Mouse (Mus musculus) hindbrain, embryonic 10.5 days (tissue): ENCODE data around the gene Cit. TPM values are rescaled to one million over a fixed set of nuclear protein-coding genes. Genes with fewer than 3 reads are reported as not detected.

Experiments used
- DNase-seq: peaks from one replicate; pipeline ENCODE4 v3.0.0-alpha.2; 2017; ENCODE audit warnings: low spot score
- H3K27ac ChIP-seq: fragments of 300-500 bp; sonication (generic); 2 replicates; pipeline ENCODE4 v1.5.1; 2016; ENCODE audit warnings: mild to moderate bottlenecking, moderate library complexity
- H3K27me3 ChIP-seq: fragments of 300-500 bp; sonication (generic); 2 replicates; pipeline ENCODE4 v1.6.1; 2016; ENCODE audit warnings: mild to moderate bottlenecking; ENCODE audit not compliant: poor library complexity, insufficient read depth, severe bottlenecking
- H3K36me3 ChIP-seq: fragments of 300-500 bp; sonication (generic); 2 replicates; pipeline ENCODE4 v1.6.1; 2016; ENCODE audit warnings: mild to moderate bottlenecking, moderate library complexity
- H3K4me1 ChIP-seq: fragments of 300-500 bp; sonication (generic); replicated peaks from 2 replicates; pipeline ENCODE4 v1.6.1; 2016; ENCODE audit warnings: mild to moderate bottlenecking
- H3K4me3 ChIP-seq: fragments of 300-500 bp; sonication (generic); 2 replicates; pipeline ENCODE4 v1.5.1; 2016; ENCODE audit warnings: mild to moderate bottlenecking, moderate library complexity
- H3K9me3 ChIP-seq: fragments of 300-500 bp; sonication (generic); 2 replicates; pipeline ENCODE4 v1.6.1; 2016; ENCODE audit warnings: mild to moderate bottlenecking, moderate library complexity
- WGBS: fragments of 180-500 bp; shearing (Covaris S2); methylation state at CpG from one replicate; pipeline ENCODE4 v1.1.7; 2016; 5-methylcytosine and 5-hydroxymethylcytosine counted together
- polyA plus RNA-seq: library from polyadenylated mRNA; unstranded; fragments of >200 nt; fragmentation: Nextera tagmentation; extraction: Ambion mirVana; gene quantifications from 2 replicates; pipeline ENCODE4 v1.2.1, GENCODE M21; 2016

The Cit gene
- polyA plus RNA-seq, 1 experiment from 2014 or later = 40.4 TPM

- H3K4me1 ChIP-seq = no peaks in the 10 kb centered on the region
- no peak overlapping the region for H3K4me3 ChIP-seq
- 73% methylated on average over 9 of the region's 9 CpGs for WGBS
- H3K9me3 ChIP-seq = no peaks in the 10 kb centered on the region
- H3K27me3 ChIP-seq = no peaks in the 10 kb centered on the region
- no peak overlapping the region for H3K27ac ChIP-seq
- no peak for DNase-seq
- H3K36me3 ChIP-seq = peaks cover 84% of the 10 kb centered on the region
Measured at GRCm38 (mm10) chr5:115897036-115897435, 52.0 kb downstream of the Cit start.

DNA sequence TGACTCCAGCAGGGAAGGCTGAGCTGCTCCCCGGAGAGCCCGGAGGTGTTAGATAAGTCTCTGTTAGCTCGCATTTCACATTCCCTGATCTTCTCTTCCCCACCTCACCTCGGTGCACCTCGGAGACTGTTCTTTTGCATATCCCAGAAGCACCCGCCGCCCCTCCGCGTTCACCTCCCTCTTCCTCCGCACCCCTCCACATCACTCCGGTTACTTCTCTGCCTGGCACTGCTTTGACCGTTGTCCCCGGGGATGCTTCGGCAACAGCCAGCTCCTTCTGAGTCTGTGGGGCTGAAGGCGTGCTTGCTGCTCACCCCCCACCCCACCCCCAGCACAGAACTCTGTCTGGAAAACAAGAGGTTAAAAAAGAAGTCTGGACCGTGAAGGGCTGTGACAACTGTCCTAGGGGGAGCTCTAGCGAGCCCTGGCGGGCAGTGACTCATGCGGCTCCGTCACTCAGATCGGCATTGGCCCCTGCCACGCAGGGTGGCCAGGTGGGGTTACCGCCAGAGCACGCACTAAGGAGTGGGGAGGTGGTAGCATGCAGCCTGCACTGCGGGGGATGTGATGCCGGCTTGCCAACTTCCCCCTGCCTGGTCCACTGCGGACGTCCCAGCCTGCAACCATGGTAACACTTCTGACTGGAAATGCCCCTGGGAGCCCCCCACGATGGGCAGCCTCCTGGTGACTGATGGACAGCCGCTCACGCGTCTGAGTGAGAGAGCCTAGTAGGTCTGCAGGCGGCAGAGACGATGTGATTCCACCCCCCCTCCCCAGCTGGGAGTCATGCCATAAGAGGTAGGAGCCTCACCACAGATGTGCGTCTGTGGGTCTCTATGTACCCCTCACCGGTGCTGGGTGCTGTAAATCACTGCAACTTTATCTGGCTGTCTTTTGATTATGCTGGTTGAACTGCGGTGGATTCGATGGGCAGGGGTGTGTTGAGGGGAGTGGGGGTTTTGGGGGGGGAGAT lies 62.2 kb downstream of the Cit start:
- Histone ChIP-seq H3K4me1 (peaks cover 32% of the 10 kb centered on the region), H3K36me3 (peaks cover 54% of the 10 kb centered on the region), H3K27ac (peak overlapping the region; percentile 67), H3K4me3 (peak overlapping the region; percentile 50), H3K27me3 (no peaks in the 10 kb centered on the region), H3K9me3 (no peaks in the 10 kb centered on the region)
- DNase-seq = peak; percentile 50
- 4% methylated on average over 38 of the region's 38 CpGs for WGBS

GRCm38 (mm10) chr5:115908251-115908650 lies 63.2 kb downstream of the Cit start:
- 16% methylated on average over 10 of the region's 10 CpGs for WGBS
- Histone ChIP-seq H3K27me3 (no peaks in the 10 kb centered on the region), H3K4me1 (peaks cover 32% of the 10 kb centered on the region), H3K9me3 (no peaks in the 10 kb centered on the region), H3K36me3 (peaks cover 56% of the 10 kb centered on the region), H3K4me3 (peak overlapping the region; percentile 50), H3K27ac (0 out of 2 replicates have a peak overlapping the region, but pooled peaks have one; percentile 8)
- DNase-seq = peak; percentile 49

DNA sequence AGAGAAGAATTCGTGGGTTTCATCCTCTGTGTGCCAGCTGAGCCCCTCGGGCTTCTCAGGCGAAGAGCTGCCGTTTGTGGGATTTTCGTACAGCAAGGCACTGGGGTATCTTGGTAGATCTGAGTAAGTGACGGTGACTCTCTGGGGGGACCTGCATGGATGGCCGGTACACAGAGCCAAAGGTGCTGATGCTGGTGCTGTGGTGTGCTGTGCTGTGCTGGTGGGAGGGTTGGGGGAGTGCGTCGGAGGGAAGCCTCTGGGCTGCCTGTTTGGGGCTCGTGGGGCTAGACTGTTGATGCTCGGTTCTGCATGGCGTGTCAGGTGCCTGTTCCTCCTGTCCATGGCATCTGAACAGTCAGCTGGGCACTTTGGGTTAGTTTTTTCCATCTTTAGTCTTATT lies 63.6 kb downstream of the Cit start:
- Histone ChIP-seq H3K4me1 (peaks cover 32% of the 10 kb centered on the region), H3K9me3 (no peaks in the 10 kb centered on the region), H3K27ac (no peak overlapping the region), H3K4me3 (no peak overlapping the region), H3K36me3 (peaks cover 54% of the 10 kb centered on the region), H3K27me3 (no peaks in the 10 kb centered on the region)
- 57% methylated on average over 12 of the region's 12 CpGs for WGBS
- DNase-seq = no peak

- H3K4me3 ChIP-seq = no peak overlapping the region
- 81% methylated on average over 11 of the region's 11 CpGs for WGBS
- peaks cover 32% of the 10 kb centered on the region for H3K4me1 ChIP-seq
- no peak for DNase-seq
- H3K9me3 ChIP-seq = no peaks in the 10 kb centered on the region
- peaks cover 55% of the 10 kb centered on the region for H3K36me3 ChIP-seq
- H3K27me3 ChIP-seq = no peaks in the 10 kb centered on the region
- H3K27ac ChIP-seq = no peak overlapping the region
Measured at GRCm38 (mm10) chr5:115909106-115909505, 64.0 kb downstream of the Cit start.

DNA sequence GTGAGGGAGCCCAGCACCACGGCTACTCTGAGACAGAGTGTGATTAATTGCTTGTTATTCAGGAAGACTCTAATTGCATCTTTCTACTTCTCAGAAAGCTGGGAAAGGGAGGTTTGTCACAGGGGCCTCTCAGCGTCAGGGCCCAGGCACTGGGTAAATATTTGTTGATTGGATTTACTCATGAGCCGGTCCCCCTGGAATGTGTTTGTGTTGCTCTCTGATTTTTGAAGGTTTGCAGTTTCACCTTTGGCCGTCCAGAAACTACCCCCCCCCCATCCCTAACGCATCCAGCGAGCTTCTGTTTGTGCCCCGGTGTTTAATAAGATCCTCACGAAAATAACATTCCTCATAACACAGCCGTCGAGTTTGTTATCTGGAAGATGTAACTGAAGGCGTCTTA lies 65.4 kb downstream of the Cit start:
- peaks cover 61% of the 10 kb centered on the region for H3K36me3 ChIP-seq
- H3K9me3 ChIP-seq = no peaks in the 10 kb centered on the region
- whole genome bisulfite sequencing = 74% methylated on average over 11 of the region's 11 CpGs
- H3K27ac ChIP-seq = no peak overlapping the region
- no peaks in the 10 kb centered on the region for H3K27me3 ChIP-seq
- peaks cover 32% of the 10 kb centered on the region for H3K4me1 ChIP-seq
- DNase-seq = no peak
- no peak overlapping the region for H3K4me3 ChIP-seq

GRCm38 (mm10) chr5:115915481-115915880 lies 70.4 kb downstream of the Cit start:
- WGBS = 91% methylated on average over 5 of the region's 5 CpGs
- H3K27me3 ChIP-seq = no peaks in the 10 kb centered on the region
- DNase-seq = no peak
- no peak overlapping the region for H3K4me3 ChIP-seq
- peaks cover 52% of the 10 kb centered on the region for H3K36me3 ChIP-seq
- H3K9me3 ChIP-seq = no peaks in the 10 kb centered on the region
- no peaks in the 10 kb centered on the region for H3K4me1 ChIP-seq
- no peak overlapping the region for H3K27ac ChIP-seq

GRCm38 (mm10) chr5:115917960-115918359 lies 72.9 kb downstream of the Cit start:
- 93% methylated on average over 4 of the region's 4 CpGs for WGBS
- Histone ChIP-seq H3K4me3 (no peak overlapping the region), H3K9me3 (no peaks in the 10 kb centered on the region), H3K27me3 (no peaks in the 10 kb centered on the region), H3K36me3 (peaks cover 28% of the 10 kb centered on the region), H3K27ac (no peak overlapping the region), H3K4me1 (peaks cover 12% of the 10 kb centered on the region)
- no peak for DNase-seq

- H3K36me3 ChIP-seq = peaks cover 23% of the 10 kb centered on the region
- no peaks in the 10 kb centered on the region for H3K27me3 ChIP-seq
- no peak overlapping the region for H3K4me3 ChIP-seq
- H3K27ac ChIP-seq = no peak overlapping the region
- H3K9me3 ChIP-seq = no peaks in the 10 kb centered on the region
- peaks cover 12% of the 10 kb centered on the region for H3K4me1 ChIP-seq
- DNase-seq = no peak
- WGBS = 93% methylated on average over 23 of the region's 23 CpGs
Measured at GRCm38 (mm10) chr5:115918597-115919351, 73.7 kb downstream of the Cit start.

- Histone ChIP-seq H3K9me3 (no peaks in the 10 kb centered on the region), H3K27me3 (no peaks in the 10 kb centered on the region), H3K36me3 (peaks cover 25% of the 10 kb centered on the region), H3K4me3 (no peak overlapping the region), H3K4me1 (peaks cover 12% of the 10 kb centered on the region), H3K27ac (no peak overlapping the region)
- DNase-seq = no peak
- 45% methylated on average over 9 of the region's 9 CpGs for WGBS
Measured at GRCm38 (mm10) chr5:115921990-115922389, 76.9 kb downstream of the Cit start.

DNA sequence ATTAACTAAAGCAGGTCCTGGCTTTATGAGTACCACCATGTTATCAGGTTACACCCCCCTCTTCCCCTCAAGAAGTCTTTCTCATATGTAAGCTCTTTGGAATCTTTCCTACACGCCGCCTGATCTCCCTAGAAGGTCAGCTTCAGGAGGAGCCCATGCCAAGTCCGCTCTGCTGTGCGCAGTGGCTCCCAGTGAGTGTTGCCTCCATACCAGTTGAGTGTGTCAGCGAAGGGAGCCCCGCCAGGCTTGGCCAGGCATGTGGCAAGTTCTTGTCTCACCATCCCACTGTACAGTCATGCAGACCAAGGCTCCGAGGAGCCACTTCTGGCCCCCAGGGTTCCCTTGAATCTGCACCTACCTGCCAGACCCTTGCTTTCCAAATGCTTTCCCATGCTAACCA lies 79.9 kb downstream of the Cit start:
- H3K27me3 ChIP-seq = no peaks in the 10 kb centered on the region
- no peak overlapping the region for H3K4me3 ChIP-seq
- WGBS = 92% methylated on average over 7 of the region's 7 CpGs
- peaks cover 12% of the 10 kb centered on the region for H3K4me1 ChIP-seq
- peaks cover 54% of the 10 kb centered on the region for H3K36me3 ChIP-seq
- DNase-seq = no peak
- no peak overlapping the region for H3K27ac ChIP-seq
- H3K9me3 ChIP-seq = no peaks in the 10 kb centered on the region

- Histone ChIP-seq H3K36me3 (peaks cover 91% of the 10 kb centered on the region), H3K27me3 (no peaks in the 10 kb centered on the region), H3K4me3 (no peak overlapping the region), H3K27ac (no peak overlapping the region), H3K9me3 (no peaks in the 10 kb centered on the region), H3K4me1 (no peaks in the 10 kb centered on the region)
- 82% methylated on average over 16 of the region's 16 CpGs for WGBS
- DNase-seq = no peak
Measured at GRCm38 (mm10) chr5:115928786-115929507, 83.9 kb downstream of the Cit start.
